Mouse (Mus musculus): ENCODE results near the gene Elf1. TPM values are rescaled to one million over a fixed set of nuclear protein-coding genes. Genes with fewer than 3 reads are reported as not detected.
A peak's percentile ranks its signal among the peaks of the same experiment; 100 is the strongest.
"Not testable (repeated sequence)": the region's sequence is repeated elsewhere in the genome, so short reads cannot be mapped to it uniquely, and the experiment has no call there.

Gene Elf1
- polyA plus RNA-seq, 1 experiment from 2014 or later = 3.8 TPM

- 83% methylated on average over 1 of the region's 1 CpGs for WGBS
- H3K36me3 ChIP-seq (replicated peaks) = no peaks in the 10 kb centered on the region
Measured at GRCm38 (mm10) chr14:79533350-79533749, 52.4 kb downstream of the Elf1 start.

GRCm38 (mm10) chr14:79534206-79534605 is 53.2 kb downstream of the Elf1 start:
- 90% methylated on average over 3 of the region's 3 CpGs for WGBS

More at GRCm38 (mm10) chr14:79533350-79533749, 52.4 kb downstream of the Elf1 start:
- Histone ChIP-seq H3K27ac (no peak overlapping the region), H3K4me3 (no peak overlapping the region), H3K4me1 (no peaks in the 10 kb centered on the region), H3K9me3 (no peaks in the 10 kb centered on the region), H3K27me3 (ENCODE audit: poor library complexity, severe bottlenecking) (no peaks in the 10 kb centered on the region)
- DNase-seq (ENCODE audit: extremely low spot score, low spot score) = no peak

GRCm38 (mm10) chr14:79534656-79535055 is 53.7 kb downstream of the Elf1 start:
- 87% methylated on average over 4 of the region's 4 CpGs for WGBS
- H3K27ac ChIP-seq; H3K9me3 ChIP-seq; H3K27me3 ChIP-seq (ENCODE audit: poor library complexity, severe bottlenecking); H3K4me3 ChIP-seq; DNase-seq (ENCODE audit: extremely low spot score, low spot score); H3K4me1 ChIP-seq; H3K36me3 ChIP-seq (replicated peaks): not testable (repeated sequence)

More at GRCm38 (mm10) chr14:79534206-79534605, 53.2 kb downstream of the Elf1 start:
- H3K27me3 ChIP-seq (ENCODE audit: poor library complexity, severe bottlenecking) = no peaks in the 10 kb centered on the region
- no peak for DNase-seq (ENCODE audit: extremely low spot score, low spot score)
- no peak overlapping the region for H3K27ac ChIP-seq
- no peaks in the 10 kb centered on the region for H3K9me3 ChIP-seq
- H3K4me1 ChIP-seq = no peaks in the 10 kb centered on the region
- no peaks in the 10 kb centered on the region for H3K36me3 ChIP-seq (replicated peaks)
- no peak overlapping the region for H3K4me3 ChIP-seq

GRCm38 (mm10) chr14:79535318-79535717 is 54.3 kb downstream of the Elf1 start:
- H3K27me3 ChIP-seq (ENCODE audit: poor library complexity, severe bottlenecking) = no peaks in the 10 kb centered on the region
- DNase-seq (ENCODE audit: extremely low spot score, low spot score) = no peak
- H3K4me1 ChIP-seq = no peaks in the 10 kb centered on the region
- H3K27ac ChIP-seq = no peak overlapping the region
- H3K4me3 ChIP-seq = no peak overlapping the region
- WGBS = 82% methylated on average over 10 of the region's 10 CpGs
- no peaks in the 10 kb centered on the region for H3K36me3 ChIP-seq (replicated peaks)
- H3K9me3 ChIP-seq = no peaks in the 10 kb centered on the region

GRCm38 (mm10) chr14:79536011-79536410 is 55.0 kb downstream of the Elf1 start:
- no peaks in the 10 kb centered on the region for H3K27me3 ChIP-seq (ENCODE audit: poor library complexity, severe bottlenecking)
- WGBS = 79% methylated on average over 5 of the region's 5 CpGs
- H3K4me3 ChIP-seq = no peak overlapping the region
- H3K9me3 ChIP-seq = no peaks in the 10 kb centered on the region
- H3K27ac ChIP-seq = no peak overlapping the region
- H3K4me1 ChIP-seq = no peaks in the 10 kb centered on the region
- DNase-seq (ENCODE audit: extremely low spot score, low spot score) = no peak
- no peaks in the 10 kb centered on the region for H3K36me3 ChIP-seq (replicated peaks)

GRCm38 (mm10) chr14:79536837-79537236 is 55.8 kb downstream of the Elf1 start:
- H3K27me3 ChIP-seq (ENCODE audit: poor library complexity, severe bottlenecking) = no peaks in the 10 kb centered on the region
- no peaks in the 10 kb centered on the region for H3K9me3 ChIP-seq
- 75% methylated on average over 3 of the region's 3 CpGs for WGBS
- DNase-seq (ENCODE audit: extremely low spot score, low spot score) = no peak
- H3K4me3 ChIP-seq = no peak overlapping the region
- H3K36me3 ChIP-seq (replicated peaks) = no peaks in the 10 kb centered on the region
- H3K4me1 ChIP-seq = no peaks in the 10 kb centered on the region
- no peak overlapping the region for H3K27ac ChIP-seq

GRCm38 (mm10) chr14:79537463-79537862 is 56.5 kb downstream of the Elf1 start:
- no peak overlapping the region for H3K4me3 ChIP-seq
- 82% methylated on average over 5 of the region's 5 CpGs for WGBS
- no peaks in the 10 kb centered on the region for H3K9me3 ChIP-seq
- no peaks in the 10 kb centered on the region for H3K4me1 ChIP-seq
- H3K27ac ChIP-seq = no peak overlapping the region
- H3K36me3 ChIP-seq (replicated peaks) = no peaks in the 10 kb centered on the region
- no peaks in the 10 kb centered on the region for H3K27me3 ChIP-seq (ENCODE audit: poor library complexity, severe bottlenecking)
- DNase-seq (ENCODE audit: extremely low spot score, low spot score) = no peak

- H3K27ac ChIP-seq = no peak overlapping the region
- no peak overlapping the region for H3K4me3 ChIP-seq
- H3K27me3 ChIP-seq (ENCODE audit: poor library complexity, severe bottlenecking) = no peaks in the 10 kb centered on the region
- no peaks in the 10 kb centered on the region for H3K36me3 ChIP-seq (replicated peaks)
- DNase-seq (ENCODE audit: extremely low spot score, low spot score) = no peak
- no peaks in the 10 kb centered on the region for H3K9me3 ChIP-seq
- H3K4me1 ChIP-seq = no peaks in the 10 kb centered on the region
Measured at GRCm38 (mm10) chr14:79537921-79538320, 56.9 kb downstream of the Elf1 start.

- H3K4me3 ChIP-seq = no peak overlapping the region
- H3K36me3 ChIP-seq (replicated peaks) = no peaks in the 10 kb centered on the region
- H3K4me1 ChIP-seq = no peaks in the 10 kb centered on the region
- H3K27me3 ChIP-seq (ENCODE audit: poor library complexity, severe bottlenecking) = no peaks in the 10 kb centered on the region
- no peak overlapping the region for H3K27ac ChIP-seq
- H3K9me3 ChIP-seq = no peaks in the 10 kb centered on the region
- DNase-seq (ENCODE audit: extremely low spot score, low spot score) = no peak
Measured at GRCm38 (mm10) chr14:79541606-79542005, 60.6 kb downstream of the Elf1 start.

GRCm38 (mm10) chr14:79549343-79549742 is 68.3 kb downstream of the Elf1 start:
- WGBS = 89% methylated on average over 7 of the region's 7 CpGs
- Histone ChIP-seq H3K9me3 (no peaks in the 10 kb centered on the region), H3K4me1 (no peaks in the 10 kb centered on the region), H3K36me3 (replicated peaks) (no peaks in the 10 kb centered on the region), H3K27me3 (ENCODE audit: poor library complexity, severe bottlenecking) (no peaks in the 10 kb centered on the region), H3K27ac (no peak overlapping the region), H3K4me3 (no peak overlapping the region)
- no peak for DNase-seq (ENCODE audit: extremely low spot score, low spot score)

- Histone ChIP-seq H3K4me1 (no peaks in the 10 kb centered on the region), H3K9me3 (no peaks in the 10 kb centered on the region), H3K27me3 (ENCODE audit: poor library complexity, severe bottlenecking) (no peaks in the 10 kb centered on the region), H3K36me3 (replicated peaks) (no peaks in the 10 kb centered on the region), H3K4me3 (no peak overlapping the region), H3K27ac (no peak overlapping the region)
- 94% methylated on average over 2 of the region's 2 CpGs for WGBS
- no peak for DNase-seq (ENCODE audit: extremely low spot score, low spot score)
Measured at GRCm38 (mm10) chr14:79551929-79552328, 70.9 kb downstream of the Elf1 start.

GRCm38 (mm10) chr14:79552854-79553253 is 71.9 kb downstream of the Elf1 start:
- no peak for DNase-seq (ENCODE audit: extremely low spot score, low spot score)
- Histone ChIP-seq H3K4me3 (no peak overlapping the region), H3K4me1 (no peaks in the 10 kb centered on the region), H3K36me3 (replicated peaks) (no peaks in the 10 kb centered on the region), H3K9me3 (no peaks in the 10 kb centered on the region), H3K27ac (no peak overlapping the region), H3K27me3 (ENCODE audit: poor library complexity, severe bottlenecking) (no peaks in the 10 kb centered on the region)
- WGBS = 93% methylated on average over 1 of the region's 1 CpGs

- Histone ChIP-seq H3K27ac (no peak overlapping the region), H3K4me3 (no peak overlapping the region), H3K9me3 (no peaks in the 10 kb centered on the region), H3K36me3 (replicated peaks) (0 out of 2 replicates have a peak, but pooled peaks cover 3% of the 10 kb centered on the region), H3K27me3 (ENCODE audit: poor library complexity, severe bottlenecking) (no peaks in the 10 kb centered on the region), H3K4me1 (no peaks in the 10 kb centered on the region)
- no peak for DNase-seq (ENCODE audit: extremely low spot score, low spot score)
- WGBS = 93% methylated on average over 1 of the region's 1 CpGs
Measured at GRCm38 (mm10) chr14:79557796-79558195, 76.8 kb downstream of the Elf1 start.

- 22% methylated on average over 5 of the region's 5 CpGs for WGBS
- Histone ChIP-seq H3K36me3 (replicated peaks) (0 out of 2 replicates have a peak, but pooled peaks cover 3% of the 10 kb centered on the region), H3K4me3 (no peak overlapping the region), H3K4me1 (no peaks in the 10 kb centered on the region), H3K27ac (no peak overlapping the region), H3K9me3 (no peaks in the 10 kb centered on the region), H3K27me3 (ENCODE audit: poor library complexity, severe bottlenecking) (no peaks in the 10 kb centered on the region)
- peak; percentile 35 for DNase-seq (ENCODE audit: extremely low spot score, low spot score)
Measured at GRCm38 (mm10) chr14:79562745-79563144, 81.8 kb downstream of the Elf1 start.
